Mouse (Mus musculus) embryo, embryonic 9.5 days (tissue): ENCODE results near the gene Cttnbp2nl.
A peak's percentile ranks its signal among the peaks of the same experiment; 100 is the strongest.

Source experiments
- DNase-seq: peaks from one replicate; pipeline ENCODE4 v3.0.0-alpha.2; 2017; ENCODE audit errors: extremely low spot score

Cttnbp2nl gene

GRCm38 (mm10) chr3:105058627-105059513 is 5.9 kb upstream of the Cttnbp2nl start:
- DNase-seq: peak; percentile 88

GRCm38 (mm10) chr3:105055666-105056065 is 2.7 kb upstream of the Cttnbp2nl start:
- no peak for DNase-seq

- DNase-seq: no peak
Observed at GRCm38 (mm10) chr3:105054952-105055351, 2.0 kb upstream of the Cttnbp2nl start.

GRCm38 (mm10) chr3:105053698-105054001 is 704 bp upstream of the Cttnbp2nl start:
- DNase-seq: no peak

- DNase-seq: no peak
Observed at GRCm38 (mm10) chr3:105052171-105052936, 592 bp downstream of the Cttnbp2nl start.

GRCm38 (mm10) chr3:105051103-105051502 is 1.8 kb downstream of the Cttnbp2nl start:
- DNase-seq: no peak

GRCm38 (mm10) chr3:105049848-105050247 is 3.1 kb downstream of the Cttnbp2nl start:
- DNase-seq: no peak

GRCm38 (mm10) chr3:105047616-105048015 is 5.3 kb downstream of the Cttnbp2nl start:
- DNase-seq: no peak

- no peak for DNase-seq
Observed at GRCm38 (mm10) chr3:105046870-105047269, 6.1 kb downstream of the Cttnbp2nl start.

GRCm38 (mm10) chr3:105043746-105044145 is 9.2 kb downstream of the Cttnbp2nl start:
- no peak for DNase-seq

- DNase-seq: no peak
Observed at GRCm38 (mm10) chr3:105040983-105041625, 11.8 kb downstream of the Cttnbp2nl start.

- DNase-seq: no peak
Observed at GRCm38 (mm10) chr3:105040002-105040401, 12.9 kb downstream of the Cttnbp2nl start.

- DNase-seq: no peak
Observed at GRCm38 (mm10) chr3:105037240-105037770, 15.6 kb downstream of the Cttnbp2nl start.

GRCm38 (mm10) chr3:105036281-105036847 is 16.6 kb downstream of the Cttnbp2nl start:
- DNase-seq: no peak

GRCm38 (mm10) chr3:105023371-105024005 is 29.5 kb downstream of the Cttnbp2nl start:
- DNase-seq: no peak

GRCm38 (mm10) chr3:105019826-105020692 is 32.9 kb downstream of the Cttnbp2nl start:
- DNase-seq: no peak

GRCm38 (mm10) chr3:105018783-105019105 is 34.2 kb downstream of the Cttnbp2nl start:
- no peak for DNase-seq

- DNase-seq: no peak
Observed at GRCm38 (mm10) chr3:105018085-105018782, 34.7 kb downstream of the Cttnbp2nl start.

GRCm38 (mm10) chr3:105017314-105017713 is 35.6 kb downstream of the Cttnbp2nl start:
- DNase-seq: no peak

- DNase-seq: no peak
Observed at GRCm38 (mm10) chr3:105016204-105016603, 36.7 kb downstream of the Cttnbp2nl start.
